Mouse (Mus musculus) kidney, embryonic 14.5 days (tissue): ENCODE measurements around the gene Naalad2. TPM values are rescaled to one million over a fixed set of nuclear protein-coding genes. Genes with fewer than 3 reads are reported as not detected.
"Not testable (repeated sequence)": the region's sequence is repeated elsewhere in the genome, so short reads cannot be mapped to it uniquely, and the experiment has no call there.

Source experiments
- ATAC-seq: fragments of 200-750 bp; cut with Nextera tagmentation; 2 replicates; pipeline ENCODE4 v1.8.0; 2017; ENCODE audit warnings: moderate number of reproducible peaks, mild to moderate bottlenecking, moderate TSS enrichment, moderate library complexity; ENCODE audit not compliant: low FRiP score, low TSS enrichment
- H3K27ac ChIP-seq: fragments of 300-500 bp; sonication (generic); 2 replicates; pipeline ENCODE4 v1.5.1; 2014; ENCODE audit warnings: low read depth, mild to moderate bottlenecking, low read length, moderate library complexity, mixed read lengths
- H3K27me3 ChIP-seq: fragments of 300-500 bp; sonication (generic); 2 replicates; pipeline ENCODE4 v1.6.1; 2014; ENCODE audit warnings: mild to moderate bottlenecking, low read length; ENCODE audit not compliant: control insufficient read depth, insufficient read depth
- H3K36me3 ChIP-seq: fragments of 300-500 bp; sonication (generic); 2 replicates; pipeline ENCODE4 v1.6.1; 2014; ENCODE audit warnings: low read length, mixed read lengths; ENCODE audit not compliant: control insufficient read depth, insufficient read depth
- H3K4me1 ChIP-seq: fragments of 300-500 bp; sonication (generic); 2 replicates; pipeline ENCODE4 v1.6.1; 2014; ENCODE audit warnings: low read length, mixed read lengths; ENCODE audit not compliant: control insufficient read depth, insufficient read depth
- H3K4me2 ChIP-seq: fragments of 300-500 bp; sonication (generic); replicated peaks from 2 replicates; pipeline ENCODE4 v1.6.1; 2014; ENCODE audit warnings: low read depth, mild to moderate bottlenecking, low read length
- H3K4me3 ChIP-seq: fragments of 300-500 bp; sonication (generic); 2 replicates; pipeline ENCODE4 v1.5.1; 2014; ENCODE audit warnings: mild to moderate bottlenecking, low read length
- H3K9ac ChIP-seq: fragments of 300-500 bp; sonication (generic); 2 replicates; pipeline ENCODE4 v1.6.1; 2014; ENCODE audit warnings: low read depth, mild to moderate bottlenecking, low read length, moderate library complexity
- H3K9me3 ChIP-seq: fragments of 300-500 bp; sonication (generic); 2 replicates; pipeline ENCODE4 v1.6.1; 2016; ENCODE audit warnings: low read length; ENCODE audit not compliant: control insufficient read depth
- WGBS: fragments of 180-500 bp; shearing (Covaris S2); extraction: QIAGEN DNeasy Blood & Tissue Kit; methylation state at CpG from one replicate; pipeline ENCODE4 v1.1.7; 2014; 5-methylcytosine and 5-hydroxymethylcytosine counted together
- polyA plus RNA-seq: library from polyadenylated mRNA; unstranded; fragments of >200 nt; fragmentation: Nextera tagmentation; extraction: Ambion mirVana; gene quantifications from 2 replicates; pipeline ENCODE4 v1.2.1, GENCODE M21; 2014

The Naalad2 gene
- polyA plus RNA-seq, 1 experiment from 2014 or later, result 4.4 TPM

DNA sequence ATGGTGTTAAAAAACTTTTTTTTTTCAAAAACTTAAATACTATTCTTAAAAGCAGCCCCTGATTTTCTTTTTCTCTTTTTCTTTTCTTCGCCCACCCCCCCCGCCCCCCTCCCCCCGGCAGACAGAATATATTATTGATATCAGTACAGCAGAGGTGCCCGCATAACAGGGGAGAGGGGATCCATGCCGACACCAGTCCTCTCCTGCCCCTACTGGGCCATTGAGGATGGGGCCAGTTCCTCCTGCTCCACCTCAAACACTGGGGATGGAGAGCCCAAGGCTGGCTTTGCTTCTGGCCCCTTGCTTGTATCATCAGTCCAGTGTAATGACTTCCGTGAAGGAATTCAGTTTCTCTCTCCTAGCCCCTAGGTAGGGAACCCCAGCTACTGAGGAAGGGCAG lies 104.5 kb downstream of the Naalad2 start:
- H3K27me3 ChIP-seq, result no peaks in the 10 kb centered on the region
- no peak overlapping the region for H3K4me2 ChIP-seq
- H3K27ac ChIP-seq, result no peak overlapping the region
- H3K4me1 ChIP-seq, result peaks cover 6% of the 10 kb centered on the region; the same call in 1 of the 2 replicates
- H3K9ac ChIP-seq, result no peak overlapping the region
- ATAC-seq, result no peak
- H3K36me3 ChIP-seq, result peaks cover 42% of the 10 kb centered on the region
- WGBS, result 96% methylated on average over 6 of the region's 6 CpGs
- no peak overlapping the region for H3K4me3 ChIP-seq
- H3K9me3 ChIP-seq, result no peaks in the 10 kb centered on the region

DNA sequence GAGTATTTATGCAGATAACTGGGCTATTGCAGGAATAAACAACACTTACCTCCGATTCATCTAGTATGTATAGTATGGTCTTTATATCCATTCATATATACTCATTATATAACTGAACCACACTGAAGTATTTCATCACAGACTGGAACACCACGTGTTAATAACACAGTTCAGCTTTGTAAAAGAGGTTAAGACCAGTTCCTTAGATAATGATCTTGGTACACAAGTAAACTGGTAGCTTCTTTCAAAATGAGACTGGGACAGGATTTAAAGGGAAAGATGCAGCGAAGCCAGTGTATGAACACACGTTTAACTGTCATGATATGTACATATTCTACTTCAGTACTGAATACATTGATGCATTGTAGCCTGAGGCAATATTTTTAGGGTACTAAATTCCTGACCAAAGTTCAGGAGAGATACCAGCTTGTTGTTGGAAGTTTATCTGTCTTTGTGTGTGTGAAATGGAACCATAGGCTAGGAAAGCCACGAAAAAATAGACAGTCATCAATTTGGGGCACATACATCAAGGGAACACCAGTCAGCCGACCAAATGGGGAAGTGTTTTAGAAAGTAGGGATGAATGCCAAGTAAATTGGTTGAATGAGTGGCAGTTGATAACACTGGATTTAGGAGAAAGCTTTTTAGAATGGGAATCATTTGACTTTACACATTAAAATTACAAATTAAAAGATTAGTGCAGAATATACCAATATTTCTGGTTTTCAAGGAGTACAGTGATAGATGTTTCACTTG lies 109.6 kb downstream of the Naalad2 start:
- Histone ChIP-seq H3K4me3 (peak overlapping the region; percentile 98), H3K9me3 (no peaks in the 10 kb centered on the region), H3K4me2 (peak overlapping the region; percentile 85), H3K9ac (peak overlapping the region; percentile 95), H3K27me3 (no peaks in the 10 kb centered on the region), H3K36me3 (no peaks in the 10 kb centered on the region; the same call in 1 of the 2 replicates), H3K27ac (no peak overlapping the region), H3K4me1 (peaks cover 8% of the 10 kb centered on the region; the same call in 1 of the 2 replicates)
- 41% methylated on average over 6 of the region's 6 CpGs for WGBS
- ATAC-seq, result no peak

DNA sequence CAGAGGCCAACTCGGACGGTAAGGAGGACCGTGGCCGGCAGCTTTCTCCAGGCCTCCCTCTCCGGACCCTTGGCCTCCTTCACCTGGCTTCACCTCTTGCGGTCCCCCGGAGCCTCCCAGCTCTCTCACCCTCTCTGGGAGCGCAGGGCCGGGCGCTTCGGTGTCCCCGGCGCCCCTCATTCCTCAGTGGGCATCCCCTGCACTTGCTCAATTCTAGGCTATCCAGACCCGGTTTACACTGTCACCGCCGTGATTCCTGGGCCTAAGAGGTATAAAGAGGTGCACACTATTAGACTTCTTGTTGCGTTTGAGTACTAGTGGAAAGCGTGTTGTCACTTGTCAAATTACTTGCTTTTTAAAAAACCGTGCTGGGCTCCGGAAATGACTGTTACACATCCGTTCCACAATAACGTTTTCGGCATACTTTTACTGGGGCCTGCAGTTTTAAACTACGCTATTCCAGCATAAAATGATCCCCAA lies 110.3 kb downstream of the Naalad2 start:
- peak; percentile 65 for ATAC-seq
- Histone ChIP-seq H3K36me3 (no peaks in the 10 kb centered on the region; the same call in 1 of the 2 replicates), H3K4me2 (peak overlapping the region; percentile 85), H3K9me3 (no peaks in the 10 kb centered on the region), H3K4me3 (peak overlapping the region; percentile 98), H3K4me1 (peaks cover 8% of the 10 kb centered on the region; the same call in 1 of the 2 replicates), H3K9ac (peak overlapping the region; percentile 95), H3K27ac (peak overlapping the region; percentile 89), H3K27me3 (no peaks in the 10 kb centered on the region)
- under 1% methylated on average over 24 of the region's 24 CpGs for WGBS

DNA sequence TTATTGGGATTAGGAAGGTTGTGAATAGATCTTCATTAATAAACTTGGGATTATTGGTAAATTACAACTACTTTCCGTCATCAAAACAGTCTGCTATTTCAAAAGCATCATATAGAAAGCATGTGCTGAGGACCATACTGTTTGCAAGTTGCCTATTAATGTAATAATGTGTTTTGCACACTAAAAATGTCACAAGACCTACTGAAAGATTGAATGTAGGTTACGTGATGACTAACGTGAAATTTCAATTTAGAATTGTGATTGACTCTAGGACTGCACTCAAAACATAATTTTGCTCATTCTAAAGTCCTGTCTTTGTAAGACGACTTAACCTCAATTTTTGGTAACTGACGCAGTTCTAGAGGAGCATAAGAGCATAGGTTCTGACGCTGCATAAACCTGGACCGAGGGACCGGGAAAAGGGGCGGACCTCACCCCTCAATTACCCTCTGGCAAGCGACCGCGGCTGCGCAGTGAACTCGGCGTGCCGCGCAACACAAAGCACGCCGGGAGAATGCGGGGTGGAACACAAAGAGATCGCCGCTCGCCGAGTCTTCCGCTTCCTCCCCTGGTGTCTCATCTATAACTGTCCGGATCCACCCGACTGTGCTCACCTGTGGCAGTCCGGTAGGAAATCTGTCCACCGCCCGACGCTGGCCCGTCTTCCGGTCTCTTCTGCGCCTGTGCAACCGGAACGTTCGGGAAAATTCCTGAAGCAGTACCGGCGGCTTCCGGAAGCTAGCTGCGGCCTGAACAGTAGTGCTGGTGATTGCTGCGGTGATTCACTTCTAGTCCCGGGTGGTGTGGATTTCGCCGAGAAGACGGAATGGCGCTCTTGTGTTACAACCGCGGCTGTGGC lies 111.0 kb downstream of the Naalad2 start, which contains the start of gene Chordc1:
Gene Chordc1 (plus strand): TSS at position 555 of the 859 bp plus-strand sequence.
- H3K4me1 ChIP-seq, result peaks cover 8% of the 10 kb centered on the region; the same call in 1 of the 2 replicates
- H3K36me3 ChIP-seq, result no peaks in the 10 kb centered on the region
- H3K4me2 ChIP-seq, result peak within 1 kb of the TSS; percentile 85
- no peaks in the 10 kb centered on the region for H3K9me3 ChIP-seq
- 4% methylated on average over 49 of the region's 49 CpGs for WGBS
- peak within 1 kb of the TSS; percentile 95 for H3K9ac ChIP-seq
- peak within 1 kb of the TSS; percentile 98 for H3K4me3 ChIP-seq
- ATAC-seq, result peak; percentile 99
- H3K27ac ChIP-seq, result peak within 1 kb of the TSS; percentile 89
- H3K27me3 ChIP-seq, result no peaks in the 10 kb centered on the region

DNA sequence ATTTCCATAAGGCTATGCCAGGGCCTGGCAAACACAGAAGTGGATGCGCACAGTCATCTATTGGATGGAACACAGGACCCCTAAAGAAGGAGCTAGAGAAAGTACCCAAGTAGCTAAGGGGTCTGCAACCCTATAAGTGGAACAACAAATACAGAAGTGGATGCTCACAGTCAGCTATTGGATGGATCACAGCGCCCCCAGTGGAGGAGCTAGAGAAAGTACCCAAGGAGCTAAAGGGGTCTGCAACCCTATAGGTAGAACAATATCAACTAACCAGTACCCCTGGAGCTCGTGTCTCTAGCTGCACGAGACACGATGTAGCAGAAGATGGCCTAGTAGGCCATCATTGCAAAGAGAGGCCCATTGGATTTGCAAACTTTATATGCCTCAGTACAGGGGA lies 124.1 kb downstream of the Naalad2 start:
- H3K9ac ChIP-seq, H3K9me3 ChIP-seq, ATAC-seq, H3K36me3 ChIP-seq, H3K27ac ChIP-seq, H3K27me3 ChIP-seq, H3K4me1 ChIP-seq, H3K4me2 ChIP-seq, H3K4me3 ChIP-seq: not testable (repeated sequence)
- WGBS, result 35% methylated on average over 5 of the region's 5 CpGs

DNA sequence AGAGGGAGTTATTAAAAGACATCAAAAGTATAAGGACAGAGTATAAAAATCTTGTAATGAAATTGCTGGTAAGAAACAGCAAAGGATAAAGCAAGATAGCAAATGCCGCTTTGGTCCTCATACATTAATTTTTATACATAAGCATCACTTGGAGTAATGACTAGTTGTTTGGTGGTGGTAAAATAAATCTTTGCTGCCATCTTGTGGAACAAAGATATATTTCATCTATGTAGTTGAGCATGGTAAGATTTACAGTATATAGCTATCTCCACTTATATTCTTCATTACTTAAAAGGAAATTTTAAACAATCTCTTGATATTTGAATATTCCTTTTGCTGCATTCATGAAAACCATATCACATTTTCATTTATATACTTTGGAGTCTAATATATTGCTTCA lies 125.3 kb downstream of the Naalad2 start:
- H3K4me3 ChIP-seq, result no peak overlapping the region
- H3K4me2 ChIP-seq, result no peak overlapping the region
- no peak for ATAC-seq
- H3K4me1 ChIP-seq, result no peaks in the 10 kb centered on the region
- no peaks in the 10 kb centered on the region for H3K9me3 ChIP-seq
- no peaks in the 10 kb centered on the region for H3K36me3 ChIP-seq
- H3K27me3 ChIP-seq, result no peaks in the 10 kb centered on the region
- WGBS, result 40% methylated on average over 1 of the region's 1 CpGs
- no peak overlapping the region for H3K27ac ChIP-seq
- H3K9ac ChIP-seq, result no peak overlapping the region

DNA sequence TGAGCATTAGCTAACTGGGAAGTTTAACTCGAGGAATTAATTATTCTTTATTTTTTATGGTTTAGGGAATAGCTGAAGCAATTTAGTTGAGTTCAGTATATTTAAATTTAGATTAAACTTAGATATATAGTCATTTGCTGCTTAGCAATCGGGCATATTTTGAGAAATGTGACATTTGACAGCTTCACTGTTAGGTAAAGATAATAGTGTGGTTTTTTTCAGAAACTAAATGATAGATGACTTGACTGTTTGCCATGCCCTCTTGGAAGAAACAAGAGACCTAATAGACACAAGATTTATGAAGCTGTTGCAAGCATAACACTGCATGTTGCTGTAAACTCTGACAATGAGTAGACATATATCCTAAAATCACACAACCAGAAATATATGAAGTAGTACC lies 126.0 kb downstream of the Naalad2 start:
- H3K9me3 ChIP-seq, result no peaks in the 10 kb centered on the region
- no peaks in the 10 kb centered on the region for H3K36me3 ChIP-seq
- no peak overlapping the region for H3K4me2 ChIP-seq
- no peak overlapping the region for H3K9ac ChIP-seq
- WGBS, result 39% methylated on average over 2 of the region's 2 CpGs
- H3K4me1 ChIP-seq, result no peaks in the 10 kb centered on the region
- no peak overlapping the region for H3K27ac ChIP-seq
- no peak for ATAC-seq
- H3K27me3 ChIP-seq, result no peaks in the 10 kb centered on the region
- H3K4me3 ChIP-seq, result no peak overlapping the region

DNA sequence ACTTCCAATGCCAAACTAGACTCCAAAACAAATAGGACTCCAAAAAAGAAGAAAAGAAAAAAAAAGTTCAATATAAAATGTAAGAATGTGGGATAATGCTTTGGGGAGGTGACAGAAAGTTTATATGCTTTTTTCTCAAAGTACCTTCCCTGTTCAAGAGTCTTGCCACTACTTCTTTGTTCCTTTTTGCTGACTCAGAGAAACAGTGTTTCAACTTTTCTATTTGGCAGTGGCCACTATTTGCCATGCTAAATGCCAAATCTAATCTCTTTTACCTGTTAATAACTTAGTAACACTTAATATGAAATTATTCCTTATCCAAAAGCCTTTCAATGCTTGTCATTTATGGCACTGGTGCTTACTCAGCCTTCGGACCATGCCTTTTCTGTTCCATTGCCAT lies 126.9 kb downstream of the Naalad2 start:
- H3K9ac ChIP-seq, result no peak overlapping the region
- WGBS, result 93% methylated on average over 1 of the region's 1 CpGs

More for the DNA sequence above, 126.9 kb downstream of the Naalad2 start:
- no peak for ATAC-seq
- no peak overlapping the region for H3K4me2 ChIP-seq
- H3K27ac ChIP-seq, result no peak overlapping the region
- H3K4me1 ChIP-seq, result no peaks in the 10 kb centered on the region
- no peaks in the 10 kb centered on the region for H3K9me3 ChIP-seq
- no peak overlapping the region for H3K4me3 ChIP-seq
- H3K36me3 ChIP-seq, result no peaks in the 10 kb centered on the region
- H3K27me3 ChIP-seq, result no peaks in the 10 kb centered on the region
